Mouse (Mus musculus): ENCODE data around the gene Trap1a. TPM values are rescaled to one million over a fixed set of nuclear protein-coding genes. Genes with fewer than 3 reads are reported as not detected.

The Trap1a gene
- polyA plus RNA-seq (2012) = 0.17 TPM in 1 of 2 replicates, not detected in the other

DNA sequence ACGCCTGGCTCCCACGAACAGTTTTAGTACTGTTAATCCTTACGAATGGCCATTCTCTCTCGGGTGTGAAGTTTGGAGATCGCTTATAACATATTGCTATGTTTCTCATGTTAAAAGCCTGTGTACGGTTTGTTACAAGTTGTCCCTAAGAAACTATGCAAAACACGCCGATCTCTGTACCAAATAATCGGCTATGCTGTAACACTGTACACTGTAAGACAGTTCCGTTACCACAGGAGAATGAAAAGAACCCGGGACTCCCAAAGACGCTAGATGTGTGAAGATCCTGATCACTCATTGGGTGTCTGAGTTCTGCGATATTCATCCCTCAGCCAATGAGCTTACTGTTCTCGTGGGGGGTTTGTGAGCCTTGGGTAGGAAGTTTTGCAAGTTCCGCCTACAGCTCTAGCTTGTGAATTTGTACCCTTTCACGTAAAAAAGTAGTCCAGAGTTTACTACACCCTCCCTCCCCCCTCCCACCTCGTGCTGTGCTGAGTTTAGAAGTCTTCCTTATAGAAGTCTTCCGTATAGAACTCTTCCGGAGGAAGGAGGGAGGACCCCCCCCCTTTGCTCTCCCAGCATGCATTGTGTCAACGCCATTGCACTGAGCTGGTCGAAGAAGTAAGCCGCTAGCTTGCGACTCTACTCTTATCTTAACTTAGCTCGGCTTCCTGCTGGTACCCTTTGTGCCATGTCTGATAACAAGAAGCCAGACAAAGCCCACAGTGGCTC lies at the start of gene Trap1a:
Trap1a (plus strand) TSS at position 421 of the 732 bp plus-strand sequence.

Other genes starting within 250 kb of the Trap1a start
- not detected in 2 replicates for gene Serpina7, start 248.4 kb upstream of the Trap1a start, polyA plus RNA-seq (2012)
- gene 4930513O06Rik, start 247.4 kb upstream of the Trap1a start, polyA plus RNA-seq (2012) = not detected in 2 replicates
- gene 4933428M09Rik, start 154.5 kb upstream of the Trap1a start, polyA plus RNA-seq (2012) = not detected in 2 replicates
- gene Mum1l1, start 123.6 kb upstream of the Trap1a start, polyA plus RNA-seq (2012) = 0.12 TPM in 1 of 2 replicates, not detected in the other
- gene D330045A20Rik, start 146.7 kb downstream of the Trap1a start, polyA plus RNA-seq (2012) = 0.05 and 0.11 TPM in 2 replicates
- gene Rnf128, start 229.6 kb downstream of the Trap1a start, polyA plus RNA-seq (2012) = 0.44 and 0.46 TPM in 2 replicates